Mouse (Mus musculus) heart, adult 9 months (tissue): ENCODE measurements around the gene Ogfr.

ENCODE experiments used
- DNase-seq, 2 experiments: peaks; one replicate each; pipeline ENCODE4 v3.0.0; 2022; ENCODE audit warnings: low spot score in 2 of 2

Gene Ogfr

DNA sequence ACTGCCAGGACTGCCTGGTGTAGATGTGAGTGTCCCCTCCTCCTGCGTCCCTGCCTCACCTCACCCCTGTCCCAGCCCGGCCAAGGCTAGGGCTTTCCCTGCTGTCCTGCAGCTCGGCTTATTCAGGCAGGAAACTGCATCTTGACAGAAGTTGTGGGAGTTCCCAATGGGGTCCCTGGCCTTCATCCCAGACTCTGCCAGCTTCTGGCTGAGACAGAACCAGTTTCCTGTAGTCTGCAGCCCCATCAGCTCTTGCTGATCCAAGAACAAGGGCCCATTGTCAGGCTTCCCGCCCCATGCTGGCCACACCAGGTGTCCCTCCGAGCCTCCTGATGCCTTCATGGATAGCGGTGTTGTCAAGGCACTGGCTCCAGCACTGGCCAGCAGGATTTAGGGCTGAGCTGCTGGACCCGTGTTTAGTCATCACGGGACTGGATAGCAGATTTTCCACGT, 11.6 kb downstream of the Ogfr start:
- DNase-seq: no peak

DNA sequence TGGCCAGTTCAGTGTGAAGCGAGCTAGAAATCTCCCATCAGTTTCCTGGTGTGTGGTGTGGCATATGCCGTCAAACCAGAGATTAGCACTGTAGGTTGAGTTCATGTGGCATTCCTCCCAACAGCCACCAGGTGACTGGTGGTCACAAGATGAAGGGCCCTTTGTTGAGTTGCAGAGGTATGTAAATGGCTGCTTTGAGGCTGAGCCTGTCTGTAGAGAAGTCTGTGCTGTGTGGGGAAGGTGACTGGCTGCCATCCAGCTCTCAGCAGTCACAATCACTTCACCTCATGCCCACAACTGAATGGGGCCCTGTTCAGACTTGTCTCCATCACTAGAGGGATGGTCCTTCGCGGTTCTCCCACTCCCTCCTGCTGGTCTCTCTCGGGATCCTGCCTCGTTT, 15.7 kb downstream of the Ogfr start:
- DNase-seq: no peak

DNA sequence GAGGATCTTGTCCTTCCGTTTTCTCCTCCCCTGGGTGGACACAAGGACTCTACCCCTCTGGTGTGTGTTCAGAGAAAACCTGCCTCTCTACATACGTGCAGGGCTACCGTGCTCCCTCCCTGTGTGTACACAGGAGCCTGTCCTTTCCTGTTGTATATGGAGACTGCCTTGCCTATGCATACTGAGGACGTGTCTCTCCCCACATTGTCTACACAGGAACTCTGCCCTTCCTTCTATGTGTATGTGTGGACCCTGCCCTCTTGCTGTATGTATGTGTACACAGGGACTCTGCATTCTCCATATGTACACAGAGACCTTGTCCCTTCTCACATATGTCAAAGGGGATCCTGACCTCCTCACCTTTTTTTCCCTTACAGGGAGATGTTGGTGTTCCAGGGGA, 21.2 kb downstream of the Ogfr start:
- DNase-seq: no peak

DNA sequence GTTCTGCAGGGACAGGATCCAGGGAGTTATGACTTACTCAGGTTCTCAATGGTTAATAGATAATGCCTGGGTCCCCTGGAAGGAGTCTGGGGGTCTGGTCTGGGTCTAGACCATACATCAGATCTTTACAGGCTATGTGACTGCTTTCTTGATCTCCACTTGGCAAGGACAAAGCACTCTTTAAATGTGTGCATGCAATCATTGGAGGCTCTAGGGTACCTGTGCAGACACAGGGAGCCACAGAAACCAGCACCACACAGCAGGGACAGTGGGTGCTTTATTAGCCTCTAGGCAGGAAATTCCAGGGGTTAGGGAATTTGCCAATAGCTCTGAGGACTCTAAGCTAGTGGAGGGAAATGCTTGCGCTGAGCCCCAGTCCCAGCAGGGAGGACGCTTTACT, 22.8 kb downstream of the Ogfr start:
- no peak for DNase-seq

DNA sequence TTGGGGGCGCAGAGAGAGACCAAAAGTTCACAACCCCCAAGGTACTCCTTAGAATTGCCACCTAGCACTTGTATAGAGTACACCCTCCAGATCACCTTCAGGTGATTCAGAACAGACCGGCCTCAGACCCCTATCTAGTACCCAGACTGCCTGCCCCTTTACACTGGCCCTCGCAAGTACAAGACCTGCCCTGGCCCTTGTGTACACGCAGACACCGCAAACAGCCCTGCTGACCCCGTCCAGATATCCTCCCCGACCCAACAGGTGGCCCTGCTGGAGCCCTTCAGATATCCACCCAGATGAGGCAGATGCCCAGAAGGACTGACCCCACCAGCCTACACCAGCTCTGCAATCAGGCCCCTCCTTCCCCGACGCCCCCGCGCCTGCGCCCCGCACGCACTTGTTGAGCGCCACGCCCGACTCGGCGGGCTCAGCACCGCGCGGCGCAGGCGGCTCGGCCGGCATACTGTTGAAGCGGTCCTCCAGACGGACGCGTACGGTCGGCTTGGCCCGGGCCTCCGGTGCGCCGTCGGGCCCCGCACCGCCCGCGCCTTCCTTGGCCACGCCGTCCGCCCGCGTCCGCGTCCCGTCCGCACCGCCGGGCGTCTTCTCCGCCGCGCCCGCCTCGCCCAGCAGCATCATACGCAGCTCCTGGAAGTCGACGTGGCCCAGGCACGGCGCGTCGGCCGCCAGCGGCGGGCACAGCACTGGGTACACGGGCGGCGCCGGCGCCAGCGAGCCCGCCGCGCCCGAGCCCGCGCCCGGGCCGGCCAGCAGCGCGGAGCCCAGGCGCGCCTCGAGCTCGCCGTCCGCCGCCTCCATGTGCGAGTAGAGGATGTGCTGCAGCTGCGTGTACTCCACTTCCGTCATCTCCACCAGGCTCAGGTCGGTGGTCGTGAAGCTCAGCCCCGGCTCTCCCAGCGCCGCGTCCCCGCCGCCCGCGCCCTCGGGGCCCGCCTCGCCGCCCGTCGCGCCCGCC, 52.8 kb downstream of the Ogfr start:
- no peak for DNase-seq

DNA sequence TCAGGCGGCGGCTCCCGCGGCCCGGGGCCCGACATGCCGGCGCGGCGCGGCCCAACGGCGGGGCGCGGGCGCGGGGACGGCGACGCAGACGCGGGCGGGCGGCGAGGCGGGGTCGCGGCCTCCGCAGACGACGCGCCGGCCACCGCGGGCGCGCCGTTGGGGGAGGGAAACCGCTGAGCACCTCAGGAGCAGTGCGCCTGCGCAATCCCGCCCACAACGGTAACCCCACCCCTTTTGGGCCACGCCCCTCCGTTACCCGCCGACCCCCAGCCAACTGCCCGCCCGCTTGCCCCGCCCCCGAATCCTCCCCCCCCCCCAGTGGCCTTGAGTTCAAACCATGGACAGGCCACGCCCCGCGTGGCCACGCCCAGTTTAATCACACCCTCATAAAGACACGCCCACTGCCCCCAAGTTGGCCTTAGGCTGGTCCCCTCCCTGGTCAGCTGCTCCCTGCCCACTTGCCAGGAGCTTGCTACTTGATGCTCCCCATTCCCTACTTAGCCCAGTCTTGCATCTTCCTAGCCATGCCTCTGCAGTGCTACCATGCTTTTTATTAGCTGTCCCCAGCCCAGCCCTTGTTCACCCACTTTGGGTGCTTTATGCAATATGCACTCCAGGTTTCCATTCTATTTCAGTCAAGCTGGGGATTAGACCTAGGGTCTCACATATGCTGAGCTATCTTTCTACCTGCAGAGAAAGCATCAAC, 53.7 kb downstream of the Ogfr start, which contains the start of gene Tcfl5:
TSS of gene Tcfl5 (minus strand) at position 154 of the 706 bp plus-strand sequence.
- no peak for DNase-seq

DNA sequence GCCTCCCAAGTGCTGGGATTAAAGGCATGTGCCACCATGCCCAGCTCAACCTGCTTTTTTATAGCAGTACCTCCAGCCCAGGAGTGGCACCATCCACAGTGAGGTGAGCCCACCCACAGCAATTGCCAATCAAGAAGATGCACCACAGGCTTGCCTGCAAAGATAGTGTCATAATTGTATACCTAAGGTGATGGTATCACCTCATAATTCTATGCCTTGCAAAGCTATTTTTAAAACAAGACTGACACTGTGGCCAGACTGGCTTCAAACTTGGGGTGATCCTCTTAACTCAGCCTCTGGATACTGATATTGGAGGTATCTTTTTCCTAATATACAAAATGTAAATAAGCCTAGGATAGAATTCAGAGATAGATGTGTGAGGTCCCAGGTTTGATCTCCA, 54.6 kb downstream of the Ogfr start:
- no peak for DNase-seq
